Comparison of ENCODE assay signal across 8 mouse cellular contexts in the genomic region with DNA sequence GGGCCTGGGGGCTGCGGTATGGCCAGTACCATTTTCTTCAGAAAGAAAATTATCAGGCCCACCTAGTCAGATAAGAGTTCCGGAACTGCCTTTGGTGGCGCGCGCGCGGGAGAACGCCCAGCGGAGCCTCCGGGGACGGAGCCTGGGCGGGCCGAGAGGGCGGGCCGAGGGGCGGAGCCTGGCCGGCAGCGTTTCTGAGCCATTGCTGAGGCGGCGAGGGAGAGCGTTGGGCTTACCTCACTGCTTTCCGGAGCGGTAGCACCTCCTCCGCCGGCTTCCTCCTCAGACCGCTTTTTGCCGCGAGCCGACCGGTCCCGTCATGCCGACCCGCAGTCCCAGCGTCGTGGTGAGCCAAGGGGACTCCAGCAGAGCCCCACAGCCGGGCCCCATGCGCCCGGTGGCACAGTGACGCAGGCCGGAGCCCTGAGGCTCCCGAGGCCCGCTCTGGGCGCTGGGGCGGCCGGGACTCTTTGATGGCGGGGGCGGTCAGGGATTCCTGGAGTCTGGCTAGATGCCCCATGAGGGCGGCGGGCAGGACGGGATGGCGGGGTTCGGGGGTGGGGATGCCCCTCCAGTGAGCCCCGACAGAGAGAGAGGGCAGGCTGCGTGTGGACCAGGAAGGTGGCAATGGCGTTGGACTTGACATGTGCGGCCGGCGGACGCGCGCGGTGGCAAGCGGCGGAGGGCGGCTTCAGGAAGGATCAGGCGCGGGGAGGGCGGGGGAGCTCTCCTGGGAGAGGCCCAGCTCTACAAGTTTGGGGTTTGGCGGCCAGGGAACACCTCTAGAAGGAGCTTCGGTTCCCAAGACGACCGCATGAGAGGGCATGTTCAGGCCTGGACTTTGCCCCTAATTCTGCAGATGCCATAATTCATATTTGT. TPM values are rescaled to one million over a fixed set of nuclear protein-coding genes. Genes with fewer than 3 reads are reported as not detected.
A peak's percentile ranks its signal among the peaks of the same experiment; 100 is the strongest.
DNase-seq lines count a peak whose midpoint lies in the region; ATAC-seq and TF ChIP-seq lines count a peak whose summit lies in the region.

TSS of gene Hprt (plus strand) at position 233 of the 879 bp plus-strand sequence.

- TF ChIP-seq CTCF in G1E (IDR thresholded peaks at IDR 0.05; ENCODE audit: low read depth, low read length) = no peak
- TF ChIP-seq CTCF in testis, adult 2 months (IDR thresholded peaks at IDR 0.05; ENCODE audit: control insufficient read depth, insufficient read depth, insufficient replicate concordance, low read depth, low read length) = no peak

- H3K27me3 ChIP-seq in G1E (ENCODE audit: insufficient read depth, low read length) = no peaks in the 10 kb centered on the region
- H3K27me3 ChIP-seq in forebrain, embryonic 14.5 days (replicated peaks; ENCODE audit: control insufficient read depth, insufficient read depth, low read length) = no peaks in the 10 kb centered on the region
- no peaks in the 10 kb centered on the region for H3K27me3 ChIP-seq in neural tube, embryonic 14.5 days (ENCODE audit: control insufficient read depth, insufficient read depth, low read length)
- H3K27me3 ChIP-seq in testis, adult 2 months (ENCODE audit: control insufficient read depth, insufficient read depth, low read length) = no peaks in the 10 kb centered on the region

- ATAC-seq in G1E (ENCODE audit: extremely low read depth, insufficient number of reproducible peaks, low FRiP score, poor library complexity, severe bottlenecking) = peak; percentile 93
- ATAC-seq in forebrain, embryonic 14.5 days = peak; percentile 99
- peak; percentile 97 for ATAC-seq in neural tube, embryonic 14.5 days (ENCODE audit: low read depth)

- intact Hi-C loops in heart, postnatal 10 days (cut with DNase I) = no loop called here

- peaks cover 7% of the 10 kb centered on the region for H3K36me3 ChIP-seq in G1E (replicated peaks)
- no peaks in the 10 kb centered on the region for H3K36me3 ChIP-seq in forebrain, embryonic 14.5 days (ENCODE audit: control insufficient read depth, insufficient read depth, low read length)
- no peaks in the 10 kb centered on the region for H3K36me3 ChIP-seq in neural tube, embryonic 14.5 days (ENCODE audit: control insufficient read depth, insufficient read depth, low read length)
- no peaks in the 10 kb centered on the region for H3K36me3 ChIP-seq in testis, adult 2 months (ENCODE audit: control insufficient read depth, insufficient read depth, low read length)

- no peaks in the 10 kb centered on the region for H3K9me3 ChIP-seq in G1E (replicated peaks)
- no peaks in the 10 kb centered on the region for H3K9me3 ChIP-seq in forebrain, embryonic 14.5 days (replicated peaks; ENCODE audit: control insufficient read depth, low read length)
- no peaks in the 10 kb centered on the region for H3K9me3 ChIP-seq in neural tube, embryonic 14.5 days (ENCODE audit: control insufficient read depth, low read length)

- peak within 1 kb of the TSS; percentile 75 for H3K27ac ChIP-seq in forebrain, embryonic 14.5 days (ENCODE audit: low read depth, low read length)
- peak within 1 kb of the TSS; percentile 90 for H3K27ac ChIP-seq in neural tube, embryonic 14.5 days (ENCODE audit: low read depth, low read length)
- peak within 1 kb of the TSS; percentile 39; the same call in 1 of the 2 replicates for H3K27ac ChIP-seq in testis, adult 2 months (ENCODE audit: control insufficient read depth, insufficient read depth, low read depth, low read length)

- TF ChIP-seq POLR2A in testis, adult 2 months (IDR thresholded peaks at IDR 0.05; ENCODE audit: control insufficient read depth, low read depth, low read length) = peak; percentile 65; the same call in 1 of the 2 replicates

- peaks cover 3% of the 10 kb centered on the region; the same call in 1 of the 2 replicates for H3K4me1 ChIP-seq in G1E (ENCODE audit: insufficient read depth, low read depth, low read length)
- H3K4me1 ChIP-seq in forebrain, embryonic 14.5 days (ENCODE audit: control insufficient read depth, insufficient read depth, low read length) = peaks cover 3% of the 10 kb centered on the region; the same call in 1 of the 2 replicates
- H3K4me1 ChIP-seq in neural tube, embryonic 14.5 days (ENCODE audit: control insufficient read depth, insufficient read depth, low read length) = no peaks in the 10 kb centered on the region
- H3K4me1 ChIP-seq in testis, adult 2 months (ENCODE audit: control insufficient read depth, insufficient read depth, low read length) = no peaks in the 10 kb centered on the region; the same call in 1 of the 2 replicates

- H3K4me3 ChIP-seq in G1E (ENCODE audit: low read depth, low read length) = peak within 1 kb of the TSS; percentile 74
- peak within 1 kb of the TSS; percentile 58 for H3K4me3 ChIP-seq in forebrain, embryonic 14.5 days (ENCODE audit: low read depth, low read length)
- peak within 1 kb of the TSS; percentile 58 for H3K4me3 ChIP-seq in neural tube, embryonic 14.5 days (ENCODE audit: low read depth, low read length)
- peak within 1 kb of the TSS; percentile 87 for H3K4me3 ChIP-seq in testis, adult 2 months (ENCODE audit: control insufficient read depth, low read depth, low read length)

- 31% methylated on average over 68 of the region's 72 CpGs for WGBS in forebrain, embryonic 14.5 days
- 16% methylated on average over 61 of the region's 72 CpGs for WGBS in large intestine, adult 2 months
- 10% methylated on average over 45 of the region's 72 CpGs for WGBS in neural tube, embryonic 14.5 days

- peak within 1 kb of the TSS; percentile 83 for H3K9ac ChIP-seq in forebrain, embryonic 14.5 days (ENCODE audit: low read length)
- H3K9ac ChIP-seq in neural tube, embryonic 14.5 days (replicated peaks; ENCODE audit: low read depth, low read length) = peak within 1 kb of the TSS; percentile 74

- peak within 1 kb of the TSS; percentile 51 for H3K4me2 ChIP-seq in forebrain, embryonic 14.5 days (ENCODE audit: low read length)
- H3K4me2 ChIP-seq in neural tube, embryonic 14.5 days (ENCODE audit: low read depth, low read length) = peak within 1 kb of the TSS; percentile 45

- DNase-seq in G1E (ENCODE audit: low spot score) = peak; percentile 70
- peak; percentile 77 for DNase-seq in cerebellum, adult 11 months
- peak; percentile 88 for DNase-seq in forebrain, embryonic 14.5 days (ENCODE audit: low spot score)
- peak; percentile 87 for DNase-seq in heart, postnatal 10 days
- DNase-seq in large intestine, adult 2 months (ENCODE audit: low read depth, low spot score) = peak; percentile 55
- peak; percentile 90 to 91 for DNase-seq in lung, adult 18-20 months

RNA-seq across cellular contexts. Expression of gene Hprt, which starts in this region (rescaled TPM):
- total RNA-seq in G1E (2014; fragmentation: Nextera tagmentation) (184 and 206 TPM in 2 replicates), G1E (2017) (412 and 435 TPM in 2 replicates)
- polyA plus RNA-seq in G1E (2012) = 7.2 and 13.1 TPM in 2 replicates
- 87.9 and 93.1 TPM in 2 replicates for polyA plus RNA-seq in forebrain, embryonic 14.5 days (2014; fragmentation: Nextera tagmentation; extraction: Ambion mirVana)
- total RNA-seq in heart, postnatal 10 days (2021) = 10 to 100 TPM; 85.3 to 95.9 TPM
- polyA plus RNA-seq in large intestine, adult 2 months (2012; rRNA removed) = 18.2 and 20.2 TPM in 2 replicates
- polyA plus RNA-seq in neural tube, embryonic 14.5 days (2014; fragmentation: Nextera tagmentation; extraction: Ambion mirVana) = 138 and 149 TPM in 2 replicates
- 3.9 and 6.2 TPM in 2 replicates for polyA plus RNA-seq in testis, adult 2 months (2012; rRNA removed)

Comparison
In these comparisons a context has a peak if more than half of its experiments do, and no peak if none do; other contexts are left out.
1. Peak in every context shown above with its lines: DNase-seq, ATAC-seq, H3K4me3 ChIP-seq and H3K27ac ChIP-seq.
2. H3K27ac ChIP-seq: peak in every context shown above with its lines; median percentile 90 in neural tube, embryonic 14.5 days; 75 in forebrain, embryonic 14.5 days; 39 in testis, adult 2 months.